Mouse (Mus musculus) neural tube, embryonic 14.5 days (tissue): ENCODE data around the gene A830018L16Rik. TPM values are rescaled to one million over a fixed set of nuclear protein-coding genes. Genes with fewer than 3 reads are reported as not detected.
A peak's percentile ranks its signal among the peaks of the same experiment; 100 is the strongest.

Source experiments
- ATAC-seq: fragments of 200-750 bp; cut with Nextera tagmentation; 2 replicates; pipeline ENCODE4 v1.8.0; 2017; ENCODE audit warnings: low read depth, mild to moderate bottlenecking, moderate TSS enrichment, moderate library complexity
- H3K27ac ChIP-seq: fragments of 300-500 bp; sonication (generic); 2 replicates; pipeline ENCODE4 v1.5.1; 2014; ENCODE audit warnings: low read depth, mild to moderate bottlenecking, control low read depth, low read length, moderate library complexity, mixed read lengths
- H3K27me3 ChIP-seq: fragments of 300-500 bp; sonication (generic); 2 replicates; pipeline ENCODE4 v1.6.1; 2014; ENCODE audit warnings: low read length; ENCODE audit not compliant: control insufficient read depth, insufficient read depth
- H3K36me3 ChIP-seq: fragments of 300-500 bp; sonication (generic); 2 replicates; pipeline ENCODE4 v1.6.1; 2014; ENCODE audit warnings: low read length, mixed read lengths; ENCODE audit not compliant: control insufficient read depth, insufficient read depth
- H3K4me1 ChIP-seq: fragments of 300-500 bp; sonication (generic); 2 replicates; pipeline ENCODE4 v1.6.1; 2014; ENCODE audit warnings: low read length; ENCODE audit not compliant: control insufficient read depth, insufficient read depth
- H3K4me2 ChIP-seq: fragments of 300-500 bp; sonication (generic); 2 replicates; pipeline ENCODE4 v1.6.1; 2014; ENCODE audit warnings: mild to moderate bottlenecking, low read depth, low read length, control low read depth
- H3K4me3 ChIP-seq: fragments of 300-500 bp; sonication (generic); 2 replicates; pipeline ENCODE4 v1.5.1; 2014; ENCODE audit warnings: low read depth, low read length, control low read depth, mixed read lengths
- H3K9ac ChIP-seq: fragments of 300-500 bp; sonication (generic); replicated peaks from 2 replicates; pipeline ENCODE4 v1.6.1; 2014; ENCODE audit warnings: low read depth, mild to moderate bottlenecking, control low read depth, low read length, mixed read lengths
- H3K9me3 ChIP-seq: fragments of 300-500 bp; sonication (generic); 2 replicates; pipeline ENCODE4 v1.6.1; 2016; ENCODE audit warnings: low read length; ENCODE audit not compliant: control insufficient read depth
- WGBS: fragments of 180-500 bp; shearing (Covaris S2); extraction: QIAGEN DNeasy Blood & Tissue Kit; methylation state at CpG from one replicate; pipeline ENCODE4 v1.1.7; 2014; 5-methylcytosine and 5-hydroxymethylcytosine counted together
- polyA plus RNA-seq: library from polyadenylated mRNA; unstranded; fragments of >200 nt; fragmentation: Nextera tagmentation; extraction: Ambion mirVana; gene quantifications from 2 replicates; pipeline ENCODE4 v1.2.1, GENCODE M21; 2014

A830018L16Rik gene
- 20.7 and 26.3 TPM in 2 replicates for polyA plus RNA-seq

GRCm38 (mm10) chr1:11413894-11414556, at the start of gene A830018L16Rik:
Gene A830018L16Rik (plus strand): TSS chr1:11414105.
- Histone ChIP-seq H3K4me1 (no peaks in the 10 kb centered on the region), H3K9ac (peak within 1 kb of the TSS; percentile 58), H3K27me3 (0 out of 2 replicates have a peak, but pooled peaks cover 3% of the 10 kb centered on the region), H3K36me3 (no peaks in the 10 kb centered on the region), H3K4me2 (peak within 1 kb of the TSS; percentile 81), H3K4me3 (peak within 1 kb of the TSS; percentile 48), H3K27ac (peak within 1 kb of the TSS; percentile 67; the same call in 1 of the 2 replicates), H3K9me3 (no peaks in the 10 kb centered on the region)
- peak; percentile 98 for ATAC-seq
- under 1% methylated on average over 45 of the region's 50 CpGs for WGBS

- WGBS = 60% methylated on average over 3 of the region's 3 CpGs
- H3K4me2 ChIP-seq = no peak overlapping the region
- ATAC-seq = no peak
- H3K9ac ChIP-seq = no peak overlapping the region
- H3K27ac ChIP-seq = no peak overlapping the region
- H3K27me3 ChIP-seq = no peaks in the 10 kb centered on the region
- H3K9me3 ChIP-seq = no peaks in the 10 kb centered on the region
- no peaks in the 10 kb centered on the region for H3K4me1 ChIP-seq
- H3K4me3 ChIP-seq = no peak overlapping the region
- no peaks in the 10 kb centered on the region for H3K36me3 ChIP-seq
Observed at GRCm38 (mm10) chr1:11385846-11386245, 28.1 kb upstream of the A830018L16Rik start.

GRCm38 (mm10) chr1:11395408-11395807, 18.5 kb upstream of the A830018L16Rik start:
- no peaks in the 10 kb centered on the region for H3K4me1 ChIP-seq
- no peaks in the 10 kb centered on the region for H3K27me3 ChIP-seq
- no peaks in the 10 kb centered on the region for H3K9me3 ChIP-seq
- H3K4me3 ChIP-seq = no peak overlapping the region
- 65% methylated on average over 4 of the region's 4 CpGs for WGBS
- H3K4me2 ChIP-seq = no peak overlapping the region
- no peak overlapping the region for H3K9ac ChIP-seq
- ATAC-seq = no peak
- no peaks in the 10 kb centered on the region for H3K36me3 ChIP-seq
- no peak overlapping the region for H3K27ac ChIP-seq

- no peak overlapping the region for H3K4me2 ChIP-seq
- no peak overlapping the region for H3K9ac ChIP-seq
- no peak for ATAC-seq
- no peak overlapping the region for H3K4me3 ChIP-seq
- no peaks in the 10 kb centered on the region for H3K36me3 ChIP-seq
- no peak overlapping the region for H3K27ac ChIP-seq
- no peaks in the 10 kb centered on the region for H3K27me3 ChIP-seq
- H3K9me3 ChIP-seq = no peaks in the 10 kb centered on the region
- H3K4me1 ChIP-seq = no peaks in the 10 kb centered on the region
- WGBS = 92% methylated on average over 2 of the region's 2 CpGs
Observed at GRCm38 (mm10) chr1:11395996-11396736, 17.7 kb upstream of the A830018L16Rik start.

- Histone ChIP-seq H3K4me2 (no peak overlapping the region), H3K27ac (no peak overlapping the region), H3K4me3 (no peak overlapping the region), H3K4me1 (no peaks in the 10 kb centered on the region), H3K27me3 (no peaks in the 10 kb centered on the region), H3K9ac (no peak overlapping the region), H3K36me3 (no peaks in the 10 kb centered on the region), H3K9me3 (no peaks in the 10 kb centered on the region)
- no peak for ATAC-seq
- 50% methylated on average over 2 of the region's 2 CpGs for WGBS
Observed at GRCm38 (mm10) chr1:11401159-11401558, 12.7 kb upstream of the A830018L16Rik start.

- Histone ChIP-seq H3K36me3 (no peaks in the 10 kb centered on the region), H3K4me2 (no peak overlapping the region), H3K4me1 (no peaks in the 10 kb centered on the region), H3K9ac (no peak overlapping the region), H3K27ac (no peak overlapping the region), H3K27me3 (no peaks in the 10 kb centered on the region), H3K9me3 (no peaks in the 10 kb centered on the region), H3K4me3 (no peak overlapping the region)
- ATAC-seq = peak; percentile 56; the same call in 1 of the 2 replicates
Observed at GRCm38 (mm10) chr1:11405527-11405926, 8.4 kb upstream of the A830018L16Rik start.

- Histone ChIP-seq H3K4me3 (no peak overlapping the region), H3K4me1 (no peaks in the 10 kb centered on the region), H3K36me3 (no peaks in the 10 kb centered on the region), H3K9me3 (no peaks in the 10 kb centered on the region), H3K27ac (no peak overlapping the region), H3K27me3 (no peaks in the 10 kb centered on the region), H3K4me2 (no peak overlapping the region), H3K9ac (no peak overlapping the region)
- peak; percentile 61 for ATAC-seq
- 66% methylated on average over 3 of the region's 3 CpGs for WGBS
Observed at GRCm38 (mm10) chr1:11406026-11406425, 7.9 kb upstream of the A830018L16Rik start.

GRCm38 (mm10) chr1:11414560-11414959, 655 bp downstream of the A830018L16Rik start:
- Histone ChIP-seq H3K9ac (peak overlapping the region; percentile 58), H3K36me3 (no peaks in the 10 kb centered on the region), H3K9me3 (no peaks in the 10 kb centered on the region), H3K4me1 (no peaks in the 10 kb centered on the region), H3K4me3 (peak overlapping the region; percentile 48), H3K27ac (peak overlapping the region; percentile 67; the same call in 1 of the 2 replicates), H3K27me3 (0 out of 2 replicates have a peak, but pooled peaks cover 3% of the 10 kb centered on the region), H3K4me2 (peak overlapping the region; percentile 81)
- ATAC-seq = peak; percentile 26; the same call in 1 of the 2 replicates
- 4% methylated on average over 9 of the region's 9 CpGs for WGBS

- no peaks in the 10 kb centered on the region for H3K4me1 ChIP-seq
- no peak overlapping the region for H3K9ac ChIP-seq
- no peak overlapping the region for H3K27ac ChIP-seq
- H3K9me3 ChIP-seq = no peaks in the 10 kb centered on the region
- no peak for ATAC-seq
- no peak overlapping the region for H3K4me3 ChIP-seq
- no peak overlapping the region for H3K4me2 ChIP-seq
- whole genome bisulfite sequencing = 83% methylated on average over 1 of the region's 1 CpGs
- no peaks in the 10 kb centered on the region for H3K27me3 ChIP-seq
- H3K36me3 ChIP-seq = no peaks in the 10 kb centered on the region
Observed at GRCm38 (mm10) chr1:11427310-11427709, 13.4 kb downstream of the A830018L16Rik start.
